Mouse (Mus musculus): Measurements from ENCODE around the gene Arhgef18.

Gene Arhgef18

GRCm38 (mm10) chr8:3395246-3395645 lies 2.4 kb downstream of the Arhgef18 start:
- DNase-seq (ENCODE audit: low read depth, low spot score), result no peak

DNA sequence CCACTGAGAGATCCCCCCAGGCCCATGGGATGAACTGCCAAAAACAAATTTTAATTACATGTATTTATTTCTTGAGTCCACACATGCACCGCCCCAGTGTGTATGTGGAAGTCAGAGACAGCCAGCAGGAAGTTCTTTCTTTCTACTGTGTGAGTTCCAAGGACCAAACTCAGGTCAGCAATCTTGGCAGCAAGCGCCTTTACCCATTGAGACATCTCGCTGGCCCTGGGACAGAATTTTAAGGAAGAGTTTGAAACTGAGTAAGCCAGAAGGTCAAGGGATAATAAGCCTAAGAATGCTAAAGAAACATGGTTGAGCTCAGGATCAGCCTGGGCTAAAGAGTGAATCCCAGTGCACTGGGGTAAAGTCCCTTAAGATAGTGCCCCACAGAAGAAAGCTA lies 4.8 kb downstream of the Arhgef18 start:
- DNase-seq (ENCODE audit: low read depth, low spot score), result no peak

DNA sequence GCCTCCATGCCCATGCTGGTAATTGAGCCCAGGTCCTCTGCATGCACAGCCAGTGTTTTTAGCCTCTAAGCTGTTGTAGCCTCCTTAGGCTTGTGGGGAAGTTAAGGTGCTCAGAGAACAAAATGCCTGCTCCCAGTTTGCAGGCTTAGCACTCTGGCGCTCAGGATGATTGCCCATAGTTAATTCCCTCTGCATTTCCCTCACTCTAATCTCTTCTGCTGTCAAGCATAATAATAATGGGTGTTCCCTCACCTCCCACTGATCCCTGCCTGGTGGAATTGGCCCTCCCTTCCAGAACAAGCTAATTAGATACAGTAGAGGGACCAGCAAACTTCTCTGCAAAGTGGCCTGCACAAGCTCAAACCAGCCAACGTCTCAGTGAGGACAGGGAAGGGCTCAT lies 7.7 kb downstream of the Arhgef18 start:
- DNase-seq (ENCODE audit: low read depth, low spot score), result no peak

- no peak for DNase-seq (ENCODE audit: low read depth, low spot score)
Observed at GRCm38 (mm10) chr8:3407417-3407816, 14.6 kb downstream of the Arhgef18 start.

- DNase-seq (ENCODE audit: low read depth, low spot score), result no peak
Observed at GRCm38 (mm10) chr8:3411085-3411484, 18.3 kb downstream of the Arhgef18 start.

- DNase-seq (ENCODE audit: low read depth, low spot score), result no peak
Observed at GRCm38 (mm10) chr8:3411901-3412301, 19.1 kb downstream of the Arhgef18 start.

DNA sequence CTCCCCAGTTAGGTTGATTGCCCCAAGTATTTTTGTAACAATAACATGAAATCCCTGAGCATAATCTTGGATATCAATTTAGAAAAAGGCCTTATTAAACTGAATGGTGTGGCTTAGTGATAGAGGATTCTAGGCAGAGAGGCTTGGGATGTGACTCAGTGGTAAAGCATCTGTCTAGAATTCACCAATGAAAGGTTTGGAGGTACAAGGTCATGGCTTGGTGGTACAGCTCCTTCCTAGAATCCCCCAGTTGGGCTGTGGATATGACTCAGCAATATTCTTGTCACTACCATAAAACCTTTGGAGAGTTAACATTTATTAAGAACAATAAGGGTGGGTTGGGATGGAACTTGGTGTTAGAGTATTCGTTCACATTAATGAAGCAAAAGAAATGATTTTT lies 20.0 kb downstream of the Arhgef18 start:
- no peak for DNase-seq (ENCODE audit: low read depth, low spot score)

- DNase-seq (ENCODE audit: low read depth, low spot score), result no peak
Observed at GRCm38 (mm10) chr8:3414639-3415190, 21.9 kb downstream of the Arhgef18 start.

GRCm38 (mm10) chr8:3415259-3415658 lies 22.5 kb downstream of the Arhgef18 start:
- no peak for DNase-seq (ENCODE audit: low read depth, low spot score)

- no peak for DNase-seq (ENCODE audit: low read depth, low spot score)
Observed at GRCm38 (mm10) chr8:3415661-3416060, 22.9 kb downstream of the Arhgef18 start.

- no peak for DNase-seq (ENCODE audit: low read depth, low spot score)
Observed at GRCm38 (mm10) chr8:3416846-3417245, 24.0 kb downstream of the Arhgef18 start.

DNA sequence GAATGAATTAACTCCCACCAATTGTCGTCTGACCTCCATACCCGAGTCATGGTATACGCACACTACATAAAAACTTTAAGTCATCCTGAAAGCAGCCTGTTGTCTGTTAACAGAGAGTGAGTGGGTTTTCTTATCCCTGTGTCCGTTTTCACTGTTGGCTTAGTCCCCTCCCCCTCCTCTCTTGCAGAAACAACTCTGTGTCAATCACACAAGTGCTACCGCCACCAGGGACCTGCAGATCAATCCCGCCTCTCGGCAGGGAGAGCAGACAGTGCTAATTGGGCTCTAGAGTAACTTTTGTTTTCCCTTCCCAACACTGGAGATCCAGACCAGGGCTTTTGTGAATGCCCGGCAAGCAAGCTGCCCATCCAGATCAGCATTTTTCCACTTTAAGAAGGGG lies 24.6 kb downstream of the Arhgef18 start:
- no peak for DNase-seq (ENCODE audit: low read depth, low spot score)

DNA sequence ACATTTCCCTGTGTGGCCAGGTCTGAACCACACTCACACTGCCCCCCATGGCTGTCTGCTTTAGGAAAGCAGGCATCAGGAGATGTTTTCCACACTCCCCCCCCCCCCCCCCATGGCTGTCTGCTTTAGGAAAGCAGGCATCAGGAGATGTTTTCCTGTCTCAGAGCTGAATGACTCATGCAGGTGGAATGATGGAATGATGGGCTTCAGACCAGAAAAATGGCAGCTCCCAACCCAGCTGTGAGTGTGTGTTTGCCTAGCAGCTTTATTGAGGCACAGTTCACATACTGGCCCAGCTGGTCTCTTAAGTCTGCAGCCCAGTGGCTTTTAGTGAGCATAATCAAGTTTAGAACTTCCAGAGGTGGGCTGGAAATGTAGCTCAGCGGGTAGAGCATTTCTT lies 25.3 kb downstream of the Arhgef18 start:
- no peak for DNase-seq (ENCODE audit: low read depth, low spot score)

DNA sequence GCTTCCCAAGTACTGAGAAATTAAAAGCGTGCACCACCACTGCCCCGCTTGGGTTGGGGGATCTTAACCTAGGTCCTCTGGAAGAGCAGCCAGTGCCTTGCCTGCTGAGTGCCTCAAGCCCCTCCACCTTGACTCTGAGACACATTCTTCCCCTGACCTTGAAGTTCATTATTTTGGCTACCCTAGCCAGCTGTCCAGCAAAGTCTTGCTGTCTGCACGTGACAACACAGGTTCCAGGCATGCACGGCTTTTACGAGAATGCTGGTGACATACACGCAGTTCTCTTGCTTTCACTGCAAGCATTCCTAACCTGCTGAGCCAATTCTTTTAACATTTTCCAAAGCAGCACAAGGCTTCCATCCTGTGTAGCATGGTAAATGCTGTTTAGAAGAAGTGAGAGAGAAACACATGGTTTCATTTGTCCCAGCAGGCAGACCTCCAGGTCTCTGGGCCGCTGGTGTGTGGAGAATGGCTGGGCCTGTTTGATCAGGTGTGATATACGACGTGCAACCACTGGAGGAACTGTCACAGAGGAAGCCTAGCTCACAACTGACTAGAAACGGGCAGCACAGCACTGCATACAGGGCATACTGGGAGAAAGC lies 27.4 kb downstream of the Arhgef18 start:
- DNase-seq (ENCODE audit: low read depth, low spot score), result no peak

DNA sequence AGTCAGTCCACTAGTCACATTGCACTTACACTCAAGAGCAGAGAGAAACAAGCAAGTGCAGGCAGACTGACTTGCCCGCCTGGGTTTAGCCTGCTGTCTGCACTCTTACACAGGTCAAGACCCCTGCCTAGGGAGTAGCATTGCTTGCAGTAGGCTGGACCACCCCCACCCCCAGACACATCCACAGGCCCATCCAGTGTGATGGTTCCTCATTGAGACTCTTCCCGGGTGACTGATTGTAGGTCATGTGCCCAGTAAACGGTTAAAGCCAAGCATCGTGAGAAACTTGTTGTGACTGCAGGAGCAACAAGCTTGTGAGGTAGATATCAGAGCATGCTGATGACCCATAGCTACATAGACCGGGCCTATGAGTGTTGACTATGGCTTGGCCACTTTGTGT lies 28.7 kb downstream of the Arhgef18 start:
- no peak for DNase-seq (ENCODE audit: low read depth, low spot score)

DNA sequence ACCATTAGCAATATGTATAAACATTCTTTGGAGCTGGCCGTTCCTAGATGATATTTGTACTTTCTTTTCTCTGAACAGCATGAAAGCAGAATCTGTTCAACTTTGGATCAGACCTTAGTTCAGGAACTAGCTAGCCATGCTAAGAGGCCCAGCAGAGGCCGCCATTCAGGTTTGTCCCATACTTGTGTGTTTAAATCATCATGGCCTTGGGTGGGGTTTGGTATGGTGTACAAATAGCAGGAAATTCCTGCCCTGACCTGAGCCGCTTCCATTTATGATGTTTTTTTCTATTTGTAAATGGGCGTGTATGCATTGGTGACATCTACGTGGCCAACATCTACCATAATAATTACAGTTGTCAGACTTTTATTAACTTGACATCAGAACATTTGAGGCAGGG lies 32.4 kb downstream of the Arhgef18 start:
- DNase-seq (ENCODE audit: low read depth, low spot score), result no peak

DNA sequence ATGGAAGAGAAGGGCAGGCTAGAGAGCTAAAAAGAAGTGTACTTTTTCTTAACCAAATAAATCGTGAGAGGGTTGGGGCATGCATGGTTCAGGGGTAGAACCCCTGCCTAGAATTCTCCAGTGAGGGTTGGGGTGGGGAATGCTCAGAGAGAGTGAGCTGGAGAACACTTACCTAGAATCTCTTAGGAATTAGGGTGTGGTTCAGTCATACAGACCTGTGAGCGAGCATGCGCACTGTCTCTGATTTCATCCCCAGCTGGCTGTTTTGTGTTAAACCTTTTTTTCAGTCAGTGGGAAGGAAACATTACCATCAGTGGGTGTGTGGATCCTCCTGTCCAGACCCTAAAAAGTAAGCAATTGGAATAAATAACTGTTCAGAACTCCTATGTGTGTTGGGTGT lies 33.4 kb downstream of the Arhgef18 start:
- no peak for DNase-seq (ENCODE audit: low read depth, low spot score)

- DNase-seq (ENCODE audit: low read depth, low spot score), result no peak
Observed at GRCm38 (mm10) chr8:3428426-3428825, 35.6 kb downstream of the Arhgef18 start.

- no peak for DNase-seq (ENCODE audit: low read depth, low spot score)
Observed at GRCm38 (mm10) chr8:3429966-3430365, 37.2 kb downstream of the Arhgef18 start.

DNA sequence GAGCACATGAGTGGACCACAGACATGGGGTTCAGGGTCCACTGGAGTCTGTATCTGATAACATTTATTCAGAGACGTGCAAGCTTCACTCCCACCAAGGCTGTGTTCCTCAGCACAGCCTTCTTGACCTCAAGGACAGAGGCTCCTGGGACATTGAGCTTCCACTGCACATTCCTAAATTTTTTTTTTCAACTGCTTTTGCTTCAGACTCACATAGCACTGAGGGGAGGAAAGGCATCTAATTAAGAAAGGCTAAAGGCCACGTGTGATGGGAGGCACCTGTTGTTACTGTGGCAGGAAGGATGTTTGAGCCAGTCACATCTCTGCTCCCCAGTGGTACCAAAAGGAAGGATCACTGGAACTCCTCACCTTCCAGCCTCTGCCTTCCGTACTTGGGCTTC lies 38.3 kb downstream of the Arhgef18 start:
- DNase-seq (ENCODE audit: low read depth, low spot score), result no peak

- no peak for DNase-seq (ENCODE audit: low read depth, low spot score)
Observed at GRCm38 (mm10) chr8:3436492-3436891, 43.7 kb downstream of the Arhgef18 start.

DNA sequence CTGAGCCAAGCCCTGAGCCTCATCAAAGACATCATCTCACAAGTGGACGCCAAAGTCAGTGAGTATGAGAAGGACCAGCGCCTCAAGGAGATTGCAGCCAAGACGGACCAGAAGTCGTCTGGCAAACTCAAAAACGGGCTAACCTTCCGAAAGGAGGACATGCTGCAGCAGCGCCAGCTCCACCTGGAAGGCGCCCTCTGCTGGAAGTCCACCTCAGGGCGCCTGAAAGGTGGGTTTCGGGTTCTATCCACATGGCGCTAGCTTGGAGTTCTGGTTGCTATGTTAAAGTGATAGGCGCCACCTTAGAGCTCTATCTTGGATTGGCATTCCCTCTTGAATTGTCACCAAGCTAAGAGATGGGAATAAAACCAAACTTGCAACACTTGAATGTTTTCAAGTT lies 46.7 kb downstream of the Arhgef18 start:
- DNase-seq (ENCODE audit: low read depth, low spot score), result peak; percentile 30

DNA sequence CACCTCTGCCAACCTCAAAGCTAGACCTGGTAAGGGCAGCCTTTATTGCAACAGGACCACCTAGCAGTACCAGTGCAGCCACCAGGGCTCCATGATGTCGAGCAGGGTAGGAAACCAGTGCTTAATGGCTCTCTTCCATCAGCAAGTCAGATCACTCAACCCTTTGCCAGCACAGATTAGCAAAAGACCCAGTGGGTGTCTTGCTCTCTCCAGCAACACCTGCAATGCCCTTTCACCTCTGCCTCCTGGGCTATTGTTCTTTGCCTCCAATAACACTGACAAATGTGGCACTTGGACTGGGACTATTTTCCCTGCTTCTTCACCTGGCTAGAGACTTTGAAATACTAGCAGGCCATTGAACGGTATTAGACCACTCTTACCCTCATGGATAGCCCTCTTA lies 56.4 kb downstream of the Arhgef18 start:
- DNase-seq (ENCODE audit: low read depth, low spot score), result no peak

DNA sequence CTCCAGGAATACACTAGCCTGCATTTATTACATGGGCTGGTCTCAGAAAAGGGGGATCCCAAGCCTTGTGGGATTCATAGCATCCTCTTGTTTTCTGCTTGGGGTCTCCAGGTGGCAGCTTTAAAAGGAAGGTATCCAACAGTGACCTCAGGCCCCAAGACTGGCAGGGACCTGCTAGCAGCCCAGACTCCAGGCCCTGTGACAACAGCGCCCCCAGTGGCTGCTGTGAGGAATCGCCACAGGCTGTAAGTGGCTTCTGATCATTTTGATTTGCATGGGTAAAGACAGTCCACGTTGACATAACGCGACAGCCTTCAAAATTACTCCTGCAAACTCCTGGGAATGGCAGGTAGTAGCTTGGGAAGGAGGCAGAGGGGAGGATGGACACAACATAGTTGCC lies 57.9 kb downstream of the Arhgef18 start:
- DNase-seq (ENCODE audit: low read depth, low spot score), result peak; percentile 62
